Mouse (Mus musculus) G1E-ER4 (cell line): ENCODE measurements around the gene Colgalt1. TPM values are rescaled to one million over a fixed set of nuclear protein-coding genes. Genes with fewer than 3 reads are reported as not detected.

Experiments
- GATA1 ChIP-seq: IDR thresholded peaks from one replicate; pipeline ENCODE4 v1.8.0; 2012; ENCODE audit warnings: low read length, inconsistent platforms
- polyA plus RNA-seq: library from polyadenylated mRNA; stranded (reverse); fragments of >175 nt; gene quantifications from 2 replicates; pipeline ENCODE4 v1.2.3, GENCODE M21; 2012

Gene Colgalt1
- polyA plus RNA-seq: 41.9 and 53.0 TPM in 2 replicates

DNA sequence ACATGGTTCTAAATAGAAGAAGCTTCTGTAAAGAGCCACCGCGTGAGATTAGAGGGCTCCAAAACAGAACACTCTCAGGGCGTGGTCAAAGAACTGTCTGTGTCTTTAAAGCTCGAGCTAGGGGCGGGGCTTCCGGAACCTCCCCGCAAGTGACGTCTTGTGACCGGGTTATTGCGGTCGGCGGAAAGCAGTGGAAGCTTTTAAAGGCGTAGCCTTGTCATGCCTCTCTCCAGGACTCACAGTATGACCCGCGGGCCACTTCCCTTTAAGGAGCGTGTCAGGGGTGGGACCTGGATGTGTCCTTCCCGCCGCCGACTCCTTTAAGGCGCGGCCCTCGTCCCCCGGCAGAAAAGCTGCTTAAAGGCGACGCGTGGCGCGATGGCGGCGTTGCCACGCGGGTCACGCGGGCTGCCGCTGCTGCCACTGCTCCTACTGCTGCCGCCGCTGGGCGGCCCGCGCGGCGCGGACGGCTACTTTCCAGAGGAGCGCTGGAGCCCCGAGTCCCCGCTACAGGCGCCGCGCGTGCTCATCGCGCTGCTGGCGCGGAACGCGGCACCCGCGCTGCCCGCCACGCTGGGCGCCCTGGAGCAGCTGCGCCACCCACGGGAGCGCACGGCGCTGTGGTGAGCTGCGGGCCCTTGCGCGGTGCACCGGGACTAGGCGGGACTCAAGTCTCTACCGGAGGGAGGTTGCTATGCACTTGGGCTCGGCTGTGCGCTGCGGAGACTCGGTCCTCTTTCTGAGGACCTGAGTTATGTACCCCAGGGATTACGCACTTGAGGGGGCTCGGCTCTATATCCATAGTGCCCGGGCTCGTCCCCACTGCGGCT lies at the start of gene Colgalt1:
TSS of gene Colgalt1 (plus strand) at position 177 of the 830 bp plus-strand sequence.
- TF ChIP-seq GATA1: no peak

DNA sequence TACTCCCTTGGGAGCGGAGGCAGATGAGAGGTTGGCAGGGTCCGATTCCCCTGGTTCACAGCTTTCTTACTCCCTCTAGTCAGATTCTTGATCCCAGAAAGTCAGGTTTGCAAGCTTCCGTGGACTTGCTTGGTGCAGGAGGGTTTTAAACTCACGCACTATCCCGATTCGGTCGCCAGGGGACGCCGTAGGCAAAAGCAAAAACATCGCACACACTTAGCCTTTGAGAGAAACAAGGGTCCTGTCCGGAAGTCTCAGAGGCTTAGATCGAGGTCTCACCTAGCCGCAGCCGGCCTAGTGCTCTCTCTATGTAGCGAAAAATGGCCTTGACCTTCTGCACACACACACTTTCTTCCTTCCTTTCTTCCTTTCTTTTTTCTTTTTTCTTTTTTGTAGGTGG lies 49.4 kb upstream of the Colgalt1 start:
- TF ChIP-seq GATA1: no peak

DNA sequence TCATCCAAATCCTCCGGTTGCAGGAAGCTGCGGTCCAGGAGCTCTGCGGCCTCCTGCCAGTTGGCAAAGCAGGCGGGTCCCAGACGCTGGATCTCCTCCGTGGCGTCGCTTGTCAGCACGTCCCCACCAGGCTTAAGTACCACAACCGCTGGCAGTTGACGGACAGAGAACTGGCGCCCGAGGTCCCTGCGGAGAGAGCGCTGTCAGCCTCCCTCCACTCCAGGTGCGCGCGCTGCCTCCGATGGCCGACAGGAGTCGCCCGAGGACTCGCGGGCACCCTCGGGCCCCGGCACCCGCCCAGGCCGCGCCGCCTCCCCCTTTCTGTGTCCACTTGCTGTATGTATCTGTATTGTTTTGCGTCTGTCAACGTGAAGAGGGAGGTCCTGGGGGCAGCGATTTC lies 48.0 kb upstream of the Colgalt1 start:
- TF ChIP-seq GATA1: no peak

DNA sequence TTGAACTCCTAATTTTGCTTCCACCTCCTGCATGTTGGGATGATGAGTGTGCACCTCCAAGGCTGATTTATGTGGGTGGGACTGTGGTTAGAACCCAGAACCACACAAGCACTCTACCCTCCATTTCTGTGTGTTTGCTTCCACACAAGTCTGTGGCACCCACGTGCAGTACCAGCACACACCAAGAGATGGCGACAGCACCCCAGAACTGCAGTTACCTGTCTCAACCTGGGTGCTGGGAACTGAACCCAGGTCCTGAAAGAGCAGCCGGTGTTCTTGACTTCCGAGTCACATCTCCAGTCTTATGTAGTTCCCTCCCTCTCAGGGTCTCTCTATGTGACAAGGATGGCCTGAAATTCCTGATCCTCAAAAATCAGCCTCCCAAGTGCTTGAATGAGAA lies 46.8 kb upstream of the Colgalt1 start:
- TF ChIP-seq GATA1: no peak

DNA sequence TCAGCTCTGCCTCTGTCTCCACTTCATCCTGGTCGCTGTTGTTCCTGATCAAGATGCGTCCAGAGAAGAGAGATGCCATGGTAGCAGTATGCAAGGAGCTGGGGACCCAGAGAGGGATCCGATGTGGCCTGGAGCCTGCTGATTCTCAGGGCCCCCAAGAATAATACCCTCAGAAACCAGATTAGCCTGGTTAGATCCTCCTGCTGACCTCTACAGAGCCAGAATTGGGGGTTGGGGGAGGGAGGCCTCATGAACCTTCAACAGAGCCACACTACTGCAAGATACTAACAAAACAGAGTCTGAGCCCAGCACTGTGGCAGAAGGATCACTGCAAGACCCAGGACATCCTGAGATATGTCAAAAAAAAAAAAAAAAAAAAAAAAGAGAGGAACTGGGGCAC lies 44.3 kb upstream of the Colgalt1 start, which contains the start of gene Nxnl1:
TSS of gene Nxnl1 (minus strand) at position 101 of the 400 bp plus-strand sequence.
- TF ChIP-seq GATA1: no peak

DNA sequence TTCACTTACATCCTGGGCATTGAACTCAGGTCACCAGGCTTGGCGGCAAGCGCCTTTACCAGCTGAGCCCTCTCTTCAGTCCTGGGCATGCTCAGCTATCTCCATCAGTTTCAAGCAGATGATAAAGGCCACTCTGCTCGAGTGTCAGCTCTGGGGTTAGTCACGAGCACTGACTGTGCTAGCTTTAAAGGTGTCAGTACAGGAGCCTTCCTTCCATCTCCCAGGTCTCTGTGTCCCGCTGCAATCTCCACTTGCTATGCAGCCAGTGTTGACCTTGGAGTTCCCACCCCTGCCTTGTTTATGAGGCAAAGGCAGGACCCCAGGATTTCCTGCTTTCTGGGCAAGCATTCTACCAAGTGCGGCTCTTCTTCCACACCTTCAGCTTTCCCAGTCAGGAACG lies 43.2 kb upstream of the Colgalt1 start:
- TF ChIP-seq GATA1: no peak

DNA sequence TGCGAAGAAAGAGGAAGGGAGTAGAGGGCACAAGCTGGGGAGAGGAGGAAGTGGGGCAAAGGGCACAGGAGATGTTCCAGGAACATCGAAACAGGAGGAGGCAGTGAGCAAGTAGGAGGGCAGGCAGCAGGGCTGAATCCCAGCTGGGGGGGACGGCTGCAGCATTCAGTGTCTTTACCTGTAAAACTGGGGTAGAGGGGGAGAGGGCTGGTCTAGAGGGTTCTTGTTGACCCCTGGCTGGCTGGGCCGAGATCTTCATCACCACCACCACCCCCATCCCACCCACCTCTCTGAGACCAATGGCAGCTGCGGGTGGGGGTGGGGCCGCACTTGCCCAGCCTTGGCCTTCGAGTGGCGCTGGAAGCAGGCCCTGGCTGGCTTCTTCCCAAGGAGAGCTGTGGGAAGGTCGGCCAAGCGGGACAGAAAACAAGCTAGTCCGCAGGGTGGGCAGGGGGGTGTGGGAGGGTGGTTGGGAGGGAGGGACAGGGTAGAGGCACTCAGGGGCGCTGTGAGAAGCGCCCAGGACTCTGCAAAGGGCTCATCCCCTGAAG lies 42.3 kb upstream of the Colgalt1 start, which contains the start of gene Slc27a1:
TSS of gene Slc27a1 (plus strand) at position 496 of the 551 bp plus-strand sequence.
- no peak for TF ChIP-seq GATA1

DNA sequence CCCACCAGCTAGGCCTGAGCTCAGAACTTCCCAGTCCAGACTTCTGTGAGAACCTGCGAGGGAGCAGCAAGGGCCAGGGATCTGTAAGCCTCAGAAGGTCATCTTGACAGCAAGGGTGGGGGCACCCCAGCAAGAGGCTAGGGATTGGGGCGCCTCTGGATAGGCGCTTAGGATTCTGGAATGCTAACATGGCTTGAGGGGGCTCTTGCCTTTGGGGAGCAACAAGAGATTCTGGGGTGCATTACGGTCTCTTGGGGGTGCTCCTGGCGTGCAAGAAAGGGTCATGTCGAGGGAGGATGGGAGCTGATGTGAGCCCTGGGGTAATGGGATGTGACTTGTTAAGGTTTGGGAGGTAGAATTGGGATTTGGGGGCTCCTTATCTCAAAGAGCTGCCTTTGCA lies 41.9 kb upstream of the Colgalt1 start:
- no peak for TF ChIP-seq GATA1

DNA sequence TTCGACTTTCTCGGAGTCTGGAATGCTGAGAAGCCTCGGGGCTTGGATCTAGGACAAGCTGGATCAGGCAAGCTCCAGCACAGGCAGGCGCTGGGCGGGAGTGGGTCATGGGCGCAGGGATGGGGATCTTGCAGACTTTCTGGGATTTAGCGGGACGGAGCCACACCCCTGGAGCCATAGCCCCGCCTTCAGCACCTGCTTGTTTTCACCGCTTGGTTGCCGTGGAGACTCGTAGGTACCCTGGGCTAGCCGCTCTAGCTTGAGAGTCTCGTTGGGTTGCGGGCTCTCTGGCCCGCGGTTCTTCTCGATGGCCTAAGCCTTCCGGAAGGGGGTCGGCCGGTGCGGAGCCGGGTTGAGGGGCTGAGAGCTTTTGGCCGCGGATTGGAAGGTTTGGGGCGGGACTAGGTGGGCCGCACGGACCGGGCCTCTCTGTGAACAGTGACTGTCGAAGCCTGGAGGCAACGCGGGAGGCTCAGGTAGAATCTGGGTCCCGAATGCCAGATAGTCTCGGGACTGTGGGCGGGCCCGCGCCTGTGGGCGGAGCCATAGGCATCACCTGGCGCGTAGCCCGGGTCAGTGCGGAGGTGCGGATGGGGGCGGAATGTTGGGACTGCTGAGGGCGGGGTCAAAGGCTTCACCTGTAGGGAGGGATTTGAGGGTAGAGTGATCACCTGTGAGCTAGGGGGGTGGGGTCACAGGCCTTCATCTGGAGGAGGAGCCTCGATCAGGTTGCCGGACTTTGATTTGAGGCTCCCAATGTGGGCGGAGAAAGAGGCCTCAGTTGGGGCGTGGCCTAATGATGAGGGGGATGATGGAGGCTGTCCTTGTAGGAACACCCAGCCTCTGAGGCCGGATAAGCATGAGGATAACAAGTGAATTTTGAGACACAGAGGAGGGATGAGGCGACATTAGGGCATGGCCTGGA lies 41.2 kb upstream of the Colgalt1 start:
- TF ChIP-seq GATA1: no peak

DNA sequence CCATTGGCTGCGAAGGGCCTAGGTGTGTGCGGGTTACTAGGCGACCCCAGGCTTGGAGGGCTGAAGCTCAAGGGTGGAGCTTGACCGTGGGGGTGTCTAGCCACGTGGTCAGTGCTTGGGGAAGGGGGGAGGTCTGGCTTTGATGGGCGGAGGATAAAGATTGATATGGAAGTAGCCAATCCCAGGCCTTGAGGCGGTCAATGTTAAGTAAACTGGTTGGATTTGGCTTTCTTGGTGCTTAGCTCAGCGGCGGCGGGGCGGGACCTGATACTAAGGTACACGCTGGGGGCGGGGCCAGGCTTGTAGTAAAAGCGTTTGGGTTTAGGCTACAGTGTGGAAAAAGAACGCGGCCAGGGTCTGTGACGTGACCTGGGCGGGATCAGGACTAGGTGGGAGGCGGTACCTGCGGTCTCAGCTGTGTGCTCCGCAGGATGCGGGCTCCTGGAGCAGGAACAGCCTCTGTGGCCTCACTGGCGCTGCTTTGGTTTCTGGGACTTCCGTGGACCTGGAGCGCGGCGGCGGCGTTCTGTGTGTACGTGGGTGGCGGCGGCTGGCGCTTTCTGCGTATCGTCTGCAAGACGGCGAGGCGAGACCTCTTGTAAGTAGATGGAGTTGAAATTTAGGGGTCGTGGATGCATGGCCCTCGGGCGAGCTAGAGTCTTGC lies 40.4 kb upstream of the Colgalt1 start:
- no peak for TF ChIP-seq GATA1

DNA sequence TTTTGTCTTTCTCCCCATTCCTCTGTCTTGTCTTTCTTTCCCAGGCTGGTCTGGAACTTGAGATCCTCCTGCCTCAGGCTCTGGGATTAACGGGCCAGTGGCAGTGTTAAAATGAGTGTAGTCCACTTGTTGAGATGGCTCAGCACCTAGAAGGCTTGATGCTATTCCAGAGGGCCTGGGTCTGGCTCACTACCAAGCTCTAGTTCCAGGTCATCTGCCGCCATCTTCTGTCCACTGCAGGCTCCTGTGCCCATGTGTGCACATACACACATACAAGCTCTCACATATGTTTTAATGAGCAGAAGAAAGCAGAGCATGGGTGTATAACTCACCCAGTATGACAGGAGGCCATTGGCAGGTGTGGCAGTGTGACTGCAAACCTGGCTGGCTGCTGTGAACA lies 38.7 kb upstream of the Colgalt1 start:
- no peak for TF ChIP-seq GATA1

DNA sequence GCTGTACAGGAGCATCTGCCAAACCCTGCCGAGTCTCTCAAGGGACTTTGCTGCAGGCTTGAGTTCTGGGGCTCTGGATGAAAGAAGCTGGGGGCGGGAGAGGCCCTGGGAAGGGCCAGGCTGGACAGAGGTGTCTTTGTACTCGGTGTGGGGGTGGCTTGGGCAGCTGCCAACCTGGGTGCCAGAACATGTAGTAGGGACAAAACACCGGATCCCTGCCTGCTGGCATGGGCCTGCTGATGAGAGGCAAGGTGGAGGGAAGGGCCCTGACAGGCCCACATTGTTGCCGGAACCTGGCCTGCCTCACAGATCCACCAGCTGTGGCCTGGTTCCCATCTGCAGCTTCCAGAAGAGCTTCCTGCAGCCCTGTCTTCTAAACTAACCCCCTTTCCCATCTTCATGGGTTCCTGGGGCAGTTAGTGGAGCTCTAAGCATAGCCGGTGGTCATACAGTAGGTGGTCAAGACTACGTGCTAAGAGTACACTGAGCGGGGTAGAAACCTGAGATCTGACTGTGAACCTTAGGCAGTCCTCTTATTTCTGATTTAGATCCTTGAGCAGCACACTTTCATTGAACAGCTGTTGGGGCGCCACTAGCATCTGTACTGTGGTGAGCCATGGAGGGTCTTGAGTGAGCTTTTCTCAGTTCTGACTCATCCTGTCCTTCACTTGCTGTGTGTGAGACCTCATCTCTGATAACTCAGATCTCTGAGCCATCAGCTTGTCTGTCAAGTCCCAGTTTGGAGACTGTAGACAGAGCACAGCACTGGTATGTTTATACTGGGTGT lies 37.8 kb upstream of the Colgalt1 start:
- TF ChIP-seq GATA1: no peak

DNA sequence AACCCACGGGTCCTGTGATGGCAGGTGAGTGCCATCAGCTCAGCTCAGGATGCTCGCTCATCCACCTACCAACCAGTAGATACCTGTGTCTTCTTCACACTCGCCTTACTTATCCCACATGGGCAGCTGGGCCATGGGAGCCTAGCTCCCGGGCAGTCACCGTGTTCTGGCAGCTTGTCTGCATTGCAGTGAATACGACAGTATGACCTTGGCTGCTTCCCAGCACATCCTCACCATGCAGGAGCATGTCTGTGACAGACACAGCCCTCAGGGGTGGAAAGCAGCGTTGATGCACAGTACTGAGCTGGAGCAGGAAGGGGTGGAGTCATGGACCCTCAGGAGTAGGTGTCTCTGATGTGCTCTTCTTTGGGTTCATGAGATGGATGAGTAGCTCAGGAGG lies 36.4 kb upstream of the Colgalt1 start:
- no peak for TF ChIP-seq GATA1

DNA sequence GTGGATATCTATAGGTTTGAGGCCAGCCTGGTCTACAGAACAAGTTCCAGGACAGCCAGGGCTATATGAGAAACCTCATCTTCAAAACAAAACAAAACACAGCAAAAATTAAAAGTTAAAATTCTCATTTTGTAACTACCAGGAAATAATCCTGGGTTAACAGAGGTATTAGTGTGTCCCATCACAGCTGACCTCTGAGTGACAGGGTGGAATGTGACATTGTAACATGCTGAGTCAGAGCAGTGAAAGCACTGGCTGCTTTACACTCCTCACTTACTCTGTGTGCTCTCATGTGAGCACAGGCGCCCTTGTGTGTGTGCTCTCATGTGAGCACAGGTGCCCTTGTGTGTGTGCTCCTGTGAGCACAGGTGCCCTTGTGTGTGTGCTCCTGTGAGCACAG lies 35.8 kb upstream of the Colgalt1 start:
- no peak for TF ChIP-seq GATA1

DNA sequence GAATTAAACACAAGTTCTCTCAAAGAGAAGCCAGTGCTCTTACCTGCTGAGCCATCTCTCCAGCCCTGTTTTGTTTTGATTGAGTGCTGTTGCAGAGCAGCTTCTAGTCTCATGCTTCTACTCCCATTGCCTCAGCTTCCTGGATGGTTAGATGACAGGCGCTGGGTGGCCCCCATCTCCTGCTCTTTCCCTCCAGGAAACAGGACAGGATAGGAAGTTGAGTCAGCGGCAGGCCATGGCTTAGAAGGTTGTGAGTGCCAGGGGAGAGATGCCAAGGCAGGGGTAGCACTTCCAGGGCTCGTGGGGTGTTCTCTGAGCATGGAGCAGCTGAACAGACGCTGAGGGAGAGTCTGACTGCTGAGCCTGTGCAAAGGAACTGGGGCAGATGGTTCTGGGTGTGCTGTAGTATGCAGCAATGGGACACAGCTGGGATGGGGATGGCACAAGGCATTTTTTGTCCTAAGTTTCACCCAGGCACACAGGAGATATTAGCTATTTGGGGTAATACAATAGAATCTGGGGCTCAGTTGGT lies 32.9 kb upstream of the Colgalt1 start:
- TF ChIP-seq GATA1: no peak
